Mouse (Mus musculus): ENCODE measurements around the gene Pom121l12. TPM values are rescaled to one million over a fixed set of nuclear protein-coding genes. Genes with fewer than 3 reads are reported as not detected.

Gene Pom121l12
- not detected in 2 replicates for polyA plus RNA-seq (2016; fragmentation: Nextera tagmentation; extraction: Ambion mirVana)

DNA sequence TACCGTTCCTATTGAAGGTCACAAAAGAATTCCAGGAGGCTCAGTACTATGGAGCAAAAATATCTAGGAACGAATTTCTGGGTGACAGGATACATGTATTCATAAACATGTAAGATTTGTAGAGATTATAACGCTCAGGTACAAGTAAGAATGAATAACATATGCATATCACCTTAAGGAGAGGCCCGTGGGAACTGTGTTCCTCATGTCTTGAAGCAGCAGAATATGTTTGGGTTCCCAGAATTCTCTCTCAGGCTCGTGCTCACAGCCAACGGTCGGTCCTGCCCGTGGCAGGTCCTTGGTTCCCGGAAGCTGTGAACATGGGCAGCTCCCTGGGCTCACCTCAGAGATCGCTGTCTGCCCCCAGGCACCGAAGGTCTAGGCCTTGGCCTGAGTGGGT is at the start of gene Pom121l12:
TSS of gene Pom121l12 (plus strand) at position 301 of the 400 bp plus-strand sequence.
- Histone ChIP-seq H3K27ac (no peak within 1 kb of the TSS), H3K36me3 (replicated peaks) (no peaks in the 10 kb centered on the region), H3K9me3 (no peaks in the 10 kb centered on the region), H3K4me3 (no peak within 1 kb of the TSS), H3K4me1 (no peaks in the 10 kb centered on the region), H3K27me3 (ENCODE audit: poor library complexity, severe bottlenecking) (no peaks in the 10 kb centered on the region)
- DNase-seq (ENCODE audit: extremely low spot score, low spot score): no peak
- WGBS: 94% methylated on average over 11 of the region's 11 CpGs

DNA sequence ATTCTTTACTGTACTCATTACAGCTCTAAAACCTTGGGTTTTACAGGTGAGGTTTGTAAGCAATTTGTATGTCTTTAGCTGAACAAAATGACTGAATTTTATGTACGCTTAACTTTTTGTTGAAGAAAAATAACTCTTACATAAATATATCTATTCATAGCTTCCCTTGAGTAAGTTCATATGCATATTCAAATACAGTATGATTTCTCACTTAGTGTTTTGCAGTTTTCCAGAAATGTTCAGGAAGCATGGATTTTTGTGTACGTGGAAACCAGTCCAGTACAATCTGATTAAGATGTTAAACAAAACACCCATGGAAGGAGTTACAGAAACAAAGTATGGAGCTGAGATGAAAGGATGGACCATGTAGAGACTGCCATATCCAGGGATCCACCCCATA is 12.8 kb downstream of the Pom121l12 start:
- Histone ChIP-seq H3K27ac (no peak overlapping the region), H3K4me3 (no peak overlapping the region), H3K36me3 (replicated peaks) (no peaks in the 10 kb centered on the region), H3K9me3 (no peaks in the 10 kb centered on the region), H3K4me1 (no peaks in the 10 kb centered on the region), H3K27me3 (ENCODE audit: poor library complexity, severe bottlenecking) (no peaks in the 10 kb centered on the region)
- DNase-seq (ENCODE audit: extremely low spot score, low spot score): no peak
- 94% methylated on average over 2 of the region's 2 CpGs for WGBS

All from forebrain, embryonic 10.5 days (tissue).